Mouse (Mus musculus): Measurements from ENCODE around the gene H2-DMb2. TPM values are rescaled to one million over a fixed set of nuclear protein-coding genes. Genes with fewer than 3 reads are reported as not detected.

H2-DMb2 gene
- polyA plus RNA-seq (2014; fragmentation: Illumina TruSeq; extraction: RNeasy Lipid Tissue Mini Kit (QIAGEN cat#74804)): 1.1 TPM

DNA sequence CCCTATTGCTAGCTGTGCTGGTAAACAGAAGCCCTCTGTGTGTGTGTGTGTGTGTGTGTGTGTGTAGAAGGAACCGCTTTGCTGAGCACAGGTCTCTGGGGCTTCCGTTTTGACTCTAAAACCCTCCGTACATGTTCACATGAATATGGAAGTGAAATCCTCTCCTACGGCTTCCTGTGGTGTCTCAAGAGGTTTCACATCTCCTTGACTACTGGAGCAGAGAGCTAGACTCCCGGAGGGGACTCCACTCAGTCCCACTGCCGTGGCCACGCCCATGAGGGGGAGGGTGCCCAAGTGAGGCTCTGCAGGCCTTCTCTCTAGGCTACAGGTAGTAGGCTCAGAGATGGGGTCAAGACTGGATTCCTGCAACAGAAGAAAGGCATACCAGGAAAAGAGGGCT lies at the start of gene H2-DMb2:
Gene H2-DMb2, plus strand, starts transcription at position 275 of the 400 bp plus-strand sequence.

DNA sequence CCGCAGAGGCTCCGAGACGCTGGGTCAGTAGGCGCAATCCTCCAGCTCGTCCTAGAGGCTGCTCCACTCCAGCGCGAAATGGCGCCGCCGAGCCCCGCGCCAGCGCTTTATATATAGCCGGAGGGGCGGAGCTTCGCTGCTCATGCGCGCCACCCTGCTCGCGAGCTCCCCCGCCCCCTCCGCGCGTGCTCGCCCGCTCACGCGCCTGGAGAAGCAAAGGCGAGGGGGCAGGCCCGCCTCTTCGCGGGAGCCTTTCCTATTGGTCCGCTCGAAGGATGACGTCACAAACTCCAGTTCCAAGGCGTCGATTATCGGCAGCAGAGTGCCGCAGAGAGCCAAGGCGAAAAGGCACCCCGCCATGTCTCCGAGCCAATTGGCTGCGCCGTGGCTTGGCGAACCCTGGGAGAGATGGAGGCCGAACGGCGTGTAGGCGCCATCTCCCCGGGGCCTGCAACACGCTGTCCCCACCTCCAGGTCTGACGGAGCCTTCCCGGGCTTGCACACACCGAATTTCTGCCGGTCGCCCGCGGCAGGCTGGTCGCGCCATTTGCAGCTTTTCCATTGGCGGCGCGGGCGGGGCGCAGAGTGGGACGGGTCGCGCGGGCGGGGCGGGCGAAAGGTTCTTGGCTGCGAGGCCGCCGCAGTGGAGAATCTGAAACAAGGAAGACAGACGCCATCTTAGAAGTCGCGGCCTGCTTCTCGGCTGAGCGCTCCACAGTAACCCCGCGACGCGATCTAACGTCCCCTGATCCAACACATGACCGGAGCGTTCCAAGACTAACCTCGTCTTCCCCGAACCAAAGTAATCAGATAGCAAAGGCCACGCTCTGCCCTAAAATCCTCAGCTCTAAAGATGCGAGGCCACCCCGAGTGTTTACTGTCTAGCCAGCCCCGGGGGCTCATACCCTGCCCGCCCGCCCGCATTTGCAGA lies 23.6 kb upstream of the H2-DMb2 start, which contains the start of gene H2-DMa:
Gene H2-DMa, plus strand, starts transcription at position 293 of the 931 bp plus-strand sequence.

DNA sequence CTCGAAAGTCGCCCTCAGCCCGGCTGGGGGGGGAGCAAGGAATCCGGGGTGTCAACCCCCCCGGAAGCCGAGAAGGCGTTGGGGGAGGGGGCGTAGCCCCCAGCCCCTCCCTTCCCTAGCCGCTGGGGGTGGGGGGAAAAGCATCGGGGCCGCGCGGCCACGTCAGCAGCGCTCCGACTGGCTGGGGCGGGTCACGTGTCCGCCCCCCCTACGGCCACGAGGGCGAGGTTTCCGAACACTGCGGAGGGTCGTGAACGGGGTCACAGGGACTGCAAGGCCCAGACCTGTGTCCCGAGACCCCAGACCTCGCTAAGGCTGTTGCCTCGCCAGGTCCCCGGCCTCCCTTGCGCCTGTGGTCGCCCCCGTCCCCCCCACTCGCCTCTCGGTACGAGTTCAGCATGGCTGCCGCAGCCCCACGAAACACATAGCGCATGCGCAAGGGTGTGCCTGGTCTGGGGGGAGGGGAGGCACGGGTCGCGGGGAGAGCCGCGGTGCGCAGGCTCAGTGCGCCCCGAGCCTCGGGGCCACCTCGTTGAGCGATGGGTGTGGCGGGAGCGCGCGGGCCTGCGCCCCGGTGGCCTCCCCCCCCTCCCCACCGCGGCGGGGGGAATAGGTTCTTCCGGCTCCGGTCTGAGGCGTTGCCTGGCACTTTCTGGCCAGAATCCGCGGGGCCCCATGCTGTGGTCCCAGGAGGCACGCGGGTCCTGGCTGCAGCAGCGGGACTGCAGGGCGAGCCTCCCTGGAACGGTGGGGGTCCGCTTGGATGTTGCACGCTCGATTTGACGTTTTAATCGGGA lies 20.7 kb upstream of the H2-DMb2 start, which contains the start of gene Brd2:
Gene Brd2, minus strand, starts transcription at position 447 of the 797 bp plus-strand sequence.

DNA sequence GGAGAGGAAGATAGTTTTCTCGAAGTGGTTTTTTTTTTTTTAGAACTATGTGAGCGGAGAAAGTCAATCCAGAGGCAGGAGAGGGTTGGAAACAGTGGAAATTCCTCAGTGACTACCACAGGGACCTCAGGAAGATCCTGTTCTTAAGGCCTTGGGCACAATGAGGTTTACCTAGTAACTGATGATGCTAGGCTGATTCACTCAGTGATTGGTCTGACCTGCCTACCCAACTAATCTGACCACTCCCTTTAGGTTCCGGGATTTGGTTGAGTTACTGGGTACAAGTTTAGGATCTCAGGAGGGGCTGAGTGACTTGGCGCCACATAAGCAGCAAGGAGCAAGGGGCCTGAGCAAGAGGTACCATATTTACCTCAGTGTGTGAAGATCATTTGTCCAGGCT lies 9.8 kb downstream of the H2-DMb2 start, which contains the start of gene H2-DMb1:
Gene H2-DMb1, plus strand, starts transcription at position 150 of the 400 bp plus-strand sequence.

DNA sequence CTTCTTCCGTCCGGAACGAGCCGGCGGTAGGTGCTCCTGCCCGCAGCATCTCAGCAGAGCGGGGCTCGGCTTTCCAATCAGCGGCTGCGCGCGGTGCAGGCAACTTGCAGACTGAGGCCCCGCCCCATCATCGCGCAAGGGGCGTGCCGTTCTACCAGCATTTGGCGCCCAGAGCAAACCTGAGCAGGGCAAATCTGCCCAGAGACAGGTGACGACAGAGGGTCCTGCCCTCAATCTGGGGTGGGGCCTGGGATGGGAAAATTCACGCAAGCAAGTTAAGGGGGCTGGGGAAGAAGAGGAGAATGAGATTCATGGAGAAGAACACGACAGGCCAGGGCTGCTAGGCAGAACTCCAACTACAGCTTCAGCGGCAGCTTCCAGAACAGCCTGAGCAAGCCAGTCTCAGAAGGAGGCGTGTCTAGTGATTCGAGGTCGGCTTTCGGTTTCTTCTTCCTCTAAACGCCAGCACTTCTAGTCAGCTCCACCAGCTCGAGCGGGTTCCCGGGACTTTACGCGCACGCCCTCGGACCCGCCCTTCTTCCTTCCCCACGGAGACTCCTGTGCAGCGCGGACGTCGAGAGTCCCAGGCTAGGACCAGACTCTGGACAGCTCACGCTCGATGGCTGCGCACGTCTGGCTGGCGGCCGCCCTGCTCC lies 44.3 kb downstream of the H2-DMb2 start, which contains the start of the genes Tap1 and Psmb9:
Gene Tap1, plus strand, starts transcription at position 293 of the 656 bp plus-strand sequence.
Gene Psmb9, minus strand, starts transcription at position 504 of the 656 bp plus-strand sequence.

DNA sequence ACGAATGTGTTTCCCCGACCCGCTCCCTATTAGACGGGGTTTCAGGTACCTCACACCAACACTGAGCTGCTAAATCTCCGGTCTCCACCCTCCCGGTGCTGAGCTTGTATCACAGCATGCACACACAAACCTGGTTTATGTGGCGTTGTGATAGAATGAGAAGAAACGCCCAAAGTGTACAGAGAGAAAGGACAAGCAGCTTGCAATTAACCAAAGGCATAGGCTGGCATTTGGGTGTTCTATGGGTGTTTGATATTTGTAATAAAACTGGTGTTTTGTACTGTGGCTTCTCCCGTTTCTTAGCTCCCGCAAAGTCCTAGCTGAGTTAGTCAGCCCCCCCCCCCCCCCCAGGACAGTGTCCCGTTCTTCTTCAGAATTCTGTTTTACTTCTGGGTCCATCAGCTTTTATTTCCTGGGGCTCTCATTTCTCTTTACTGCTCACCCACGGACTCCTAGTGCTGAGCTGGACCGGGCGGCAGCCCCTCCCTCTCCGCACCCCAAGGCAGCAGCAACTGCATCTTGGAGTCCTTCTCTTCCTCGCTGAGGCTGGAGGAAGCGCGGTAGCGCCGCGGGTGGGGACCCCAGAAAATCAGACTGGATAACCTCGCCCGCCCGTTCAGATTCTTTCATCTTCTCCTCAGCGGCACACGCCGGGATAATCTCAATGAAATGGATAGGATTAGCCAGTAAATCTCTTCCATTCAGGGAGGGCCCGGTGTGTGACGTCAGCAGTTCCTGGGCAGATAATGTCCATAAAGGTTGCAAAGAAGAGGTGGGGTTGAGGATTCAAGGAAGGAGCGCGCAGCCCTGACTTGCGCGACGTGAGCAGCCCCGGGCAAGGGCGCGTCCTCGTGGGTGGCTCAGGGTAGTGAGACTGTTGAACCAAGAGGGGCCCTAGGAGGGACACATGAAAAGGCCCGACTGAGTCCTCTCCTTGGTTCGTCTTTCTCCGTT lies 54.1 kb downstream of the H2-DMb2 start, which contains the start of gene Psmb8:
Gene Psmb8, plus strand, starts transcription at position 781 of the 954 bp plus-strand sequence.

Other genes starting within 250 kb of the H2-DMb2 start
- not detected for gene Platr17, start 238.2 kb upstream of the H2-DMb2 start, polyA plus RNA-seq (2014; fragmentation: Illumina TruSeq; extraction: RNeasy Lipid Tissue Mini Kit (QIAGEN cat#74804))
- gene Daxx, start 233.9 kb upstream of the H2-DMb2 start, polyA plus RNA-seq (2014; fragmentation: Illumina TruSeq; extraction: RNeasy Lipid Tissue Mini Kit (QIAGEN cat#74804)): 6.0 TPM
- 33.7 TPM for gene Tapbp, start 227.4 kb upstream of the H2-DMb2 start, polyA plus RNA-seq (2014; fragmentation: Illumina TruSeq; extraction: RNeasy Lipid Tissue Mini Kit (QIAGEN cat#74804))
- gene Zbtb22, start 227.4 kb upstream of the H2-DMb2 start, polyA plus RNA-seq (2014; fragmentation: Illumina TruSeq; extraction: RNeasy Lipid Tissue Mini Kit (QIAGEN cat#74804)): 1.7 TPM
- gene Rgl2, start 213.8 kb upstream of the H2-DMb2 start, polyA plus RNA-seq (2014; fragmentation: Illumina TruSeq; extraction: RNeasy Lipid Tissue Mini Kit (QIAGEN cat#74804)): 1.9 TPM
- gene Pfdn6, start 203.0 kb upstream of the H2-DMb2 start, polyA plus RNA-seq (2014; fragmentation: Illumina TruSeq; extraction: RNeasy Lipid Tissue Mini Kit (QIAGEN cat#74804)): 15.3 TPM
- 0.74 TPM for gene Wdr46, start 202.6 kb upstream of the H2-DMb2 start, polyA plus RNA-seq (2014; fragmentation: Illumina TruSeq; extraction: RNeasy Lipid Tissue Mini Kit (QIAGEN cat#74804))
- gene B3galt4, start 191.8 kb upstream of the H2-DMb2 start, polyA plus RNA-seq (2014; fragmentation: Illumina TruSeq; extraction: RNeasy Lipid Tissue Mini Kit (QIAGEN cat#74804)): 0.29 TPM
- 3.7 TPM for gene Vps52, start 187.5 kb upstream of the H2-DMb2 start, polyA plus RNA-seq (2014; fragmentation: Illumina TruSeq; extraction: RNeasy Lipid Tissue Mini Kit (QIAGEN cat#74804))
- 24.9 TPM for gene Rps18, start 187.3 kb upstream of the H2-DMb2 start, polyA plus RNA-seq (2014; fragmentation: Illumina TruSeq; extraction: RNeasy Lipid Tissue Mini Kit (QIAGEN cat#74804))
- gene H2-K1, start 143.0 kb upstream of the H2-DMb2 start, polyA plus RNA-seq (2014; fragmentation: Illumina TruSeq; extraction: RNeasy Lipid Tissue Mini Kit (QIAGEN cat#74804)): 77.3 TPM
- 1.5 TPM for gene Ring1, start 118.6 kb upstream of the H2-DMb2 start, polyA plus RNA-seq (2014; fragmentation: Illumina TruSeq; extraction: RNeasy Lipid Tissue Mini Kit (QIAGEN cat#74804))
- gene H2-Ke6, start 115.2 kb upstream of the H2-DMb2 start, polyA plus RNA-seq (2014; fragmentation: Illumina TruSeq; extraction: RNeasy Lipid Tissue Mini Kit (QIAGEN cat#74804)): not detected
- 1.2 TPM for gene Slc39a7, start 111.6 kb upstream of the H2-DMb2 start, polyA plus RNA-seq (2014; fragmentation: Illumina TruSeq; extraction: RNeasy Lipid Tissue Mini Kit (QIAGEN cat#74804))
- 1.2 TPM for gene Rxrb, start 111.5 kb upstream of the H2-DMb2 start, polyA plus RNA-seq (2014; fragmentation: Illumina TruSeq; extraction: RNeasy Lipid Tissue Mini Kit (QIAGEN cat#74804))
- gene Col11a2, start 103.9 kb upstream of the H2-DMb2 start, polyA plus RNA-seq (2014; fragmentation: Illumina TruSeq; extraction: RNeasy Lipid Tissue Mini Kit (QIAGEN cat#74804)): not detected
- not detected for gene H2-Oa, start 51.0 kb upstream of the H2-DMb2 start, polyA plus RNA-seq (2014; fragmentation: Illumina TruSeq; extraction: RNeasy Lipid Tissue Mini Kit (QIAGEN cat#74804))
- not detected for gene H2-DMa, start 23.8 kb upstream of the H2-DMb2 start, polyA plus RNA-seq (2014; fragmentation: Illumina TruSeq; extraction: RNeasy Lipid Tissue Mini Kit (QIAGEN cat#74804))
- 266 TPM for gene Brd2, start 20.7 kb upstream of the H2-DMb2 start, polyA plus RNA-seq (2014; fragmentation: Illumina TruSeq; extraction: RNeasy Lipid Tissue Mini Kit (QIAGEN cat#74804))
- gene H2-DMb1, start 9.8 kb downstream of the H2-DMb2 start, polyA plus RNA-seq (2014; fragmentation: Illumina TruSeq; extraction: RNeasy Lipid Tissue Mini Kit (QIAGEN cat#74804)): 5.0 TPM
- gene Tap1, start 44.2 kb downstream of the H2-DMb2 start, polyA plus RNA-seq (2014; fragmentation: Illumina TruSeq; extraction: RNeasy Lipid Tissue Mini Kit (QIAGEN cat#74804)): 2.4 TPM
- 2.2 TPM for gene Psmb9, start 44.5 kb downstream of the H2-DMb2 start, polyA plus RNA-seq (2014; fragmentation: Illumina TruSeq; extraction: RNeasy Lipid Tissue Mini Kit (QIAGEN cat#74804))
- gene Psmb8, start 54.4 kb downstream of the H2-DMb2 start, polyA plus RNA-seq (2014; fragmentation: Illumina TruSeq; extraction: RNeasy Lipid Tissue Mini Kit (QIAGEN cat#74804)): 0.83 TPM
- not detected for gene Tap2, start 60.2 kb downstream of the H2-DMb2 start, polyA plus RNA-seq (2014; fragmentation: Illumina TruSeq; extraction: RNeasy Lipid Tissue Mini Kit (QIAGEN cat#74804))
- gene H2-Ob, start 95.6 kb downstream of the H2-DMb2 start, polyA plus RNA-seq (2014; fragmentation: Illumina TruSeq; extraction: RNeasy Lipid Tissue Mini Kit (QIAGEN cat#74804)): 3.7 TPM
- 33.0 TPM for gene H2-Ab1, start 114.4 kb downstream of the H2-DMb2 start, polyA plus RNA-seq (2014; fragmentation: Illumina TruSeq; extraction: RNeasy Lipid Tissue Mini Kit (QIAGEN cat#74804))
- gene H2-Aa, start 144.5 kb downstream of the H2-DMb2 start, polyA plus RNA-seq (2014; fragmentation: Illumina TruSeq; extraction: RNeasy Lipid Tissue Mini Kit (QIAGEN cat#74804)): 106 TPM
- 4.0 TPM for gene H2-Eb1, start 162.6 kb downstream of the H2-DMb2 start, polyA plus RNA-seq (2014; fragmentation: Illumina TruSeq; extraction: RNeasy Lipid Tissue Mini Kit (QIAGEN cat#74804))
- gene H2-Eb2, start 182.4 kb downstream of the H2-DMb2 start, polyA plus RNA-seq (2014; fragmentation: Illumina TruSeq; extraction: RNeasy Lipid Tissue Mini Kit (QIAGEN cat#74804)): 0.17 TPM
- 0.97 TPM for gene Btnl2, start 211.5 kb downstream of the H2-DMb2 start, polyA plus RNA-seq (2014; fragmentation: Illumina TruSeq; extraction: RNeasy Lipid Tissue Mini Kit (QIAGEN cat#74804))
- 0.20 TPM for gene Btnl1, start 233.8 kb downstream of the H2-DMb2 start, polyA plus RNA-seq (2014; fragmentation: Illumina TruSeq; extraction: RNeasy Lipid Tissue Mini Kit (QIAGEN cat#74804))

Measured in ovary, adult 10 weeks (tissue).